Mouse (Mus musculus): ENCODE measurements around the gene Wdr93.

DNA sequence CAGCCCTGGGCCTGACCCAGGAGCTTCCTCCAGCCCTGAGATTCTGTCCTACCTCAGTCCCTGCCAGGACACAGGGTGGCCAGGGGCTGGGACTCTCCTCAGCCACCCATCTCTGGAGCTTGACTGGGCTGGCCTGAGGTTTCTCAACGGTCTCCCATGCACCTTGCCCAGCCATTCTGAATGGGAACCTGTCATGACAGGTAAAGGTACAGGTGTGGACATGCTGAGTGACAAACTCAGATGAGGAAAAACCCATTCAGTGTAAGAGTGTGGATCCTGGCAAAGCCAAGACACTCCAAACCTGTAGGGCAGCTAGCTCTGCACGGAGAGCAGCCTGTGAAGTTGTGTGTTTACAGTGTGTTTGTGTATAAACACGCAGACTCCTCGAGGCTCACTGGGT lies 57.4 kb downstream of the Wdr93 start:
- TF ChIP-seq ZC3H11A (IDR thresholded peaks at IDR 0.05; ENCODE audit: borderline replicate concordance, low read depth, low read length) (no peak), HCFC1 (IDR thresholded peaks at IDR 0.05; ENCODE audit: borderline replicate concordance, insufficient read depth, low read length) (no peak)

Measured in ES-E14 (cell line).